Mouse (Mus musculus) stomach, embryonic 14.5 days (tissue): Measurements from ENCODE around the gene Slco3a1. TPM values are rescaled to one million over a fixed set of nuclear protein-coding genes. Genes with fewer than 3 reads are reported as not detected.

Source experiments
- ATAC-seq: fragments of 200-750 bp; cut with Nextera tagmentation; 2 replicates; pipeline ENCODE4 v1.8.0; 2017; ENCODE audit warnings: low read depth, moderate TSS enrichment; ENCODE audit not compliant: insufficient number of reproducible peaks, insufficient read depth, low FRiP score
- H3K27ac ChIP-seq: fragments of 300-500 bp; sonication (generic); 2 replicates; pipeline ENCODE4 v1.5.1; 2014; ENCODE audit warnings: mild to moderate bottlenecking, low read length, moderate library complexity, mixed read lengths
- H3K27me3 ChIP-seq: fragments of 300-500 bp; sonication (generic); 2 replicates; pipeline ENCODE4 v1.6.1; 2014; ENCODE audit warnings: low read length, control low read depth, mixed read lengths; ENCODE audit not compliant: control insufficient read depth, insufficient read depth
- H3K36me3 ChIP-seq: fragments of 300-500 bp; sonication (generic); 2 replicates; pipeline ENCODE4 v1.6.1; 2014; ENCODE audit warnings: mild to moderate bottlenecking, control low read depth, low read length, moderate library complexity, mixed read lengths; ENCODE audit not compliant: control insufficient read depth, insufficient read depth
- H3K4me1 ChIP-seq: fragments of 300-500 bp; sonication (generic); 2 replicates; pipeline ENCODE4 v1.6.1; 2014; ENCODE audit warnings: low read length, control low read depth, mixed read lengths; ENCODE audit not compliant: control insufficient read depth, insufficient read depth
- H3K4me2 ChIP-seq: fragments of 300-500 bp; sonication (generic); replicated peaks from 2 replicates; pipeline ENCODE4 v1.6.1; 2014; ENCODE audit warnings: low read depth, low read length, control low read depth
- H3K4me3 ChIP-seq: fragments of 300-500 bp; sonication (generic); 2 replicates; pipeline ENCODE4 v1.5.1; 2014; ENCODE audit warnings: low read depth, low read length, control low read depth
- H3K9ac ChIP-seq: fragments of 300-500 bp; sonication (generic); replicated peaks from 2 replicates; pipeline ENCODE4 v1.6.1; 2014; ENCODE audit warnings: low read depth, mild to moderate bottlenecking, control low read depth, low read length, moderate library complexity, mixed read lengths
- H3K9me3 ChIP-seq: fragments of 300-500 bp; sonication (generic); 2 replicates; pipeline ENCODE4 v1.6.1; 2016; ENCODE audit warnings: low read depth, low read length, control low read depth; ENCODE audit not compliant: control insufficient read depth
- WGBS: fragments of 180-500 bp; shearing (Covaris S2); extraction: QIAGEN DNeasy Blood & Tissue Kit; methylation state at CpG from one replicate; pipeline ENCODE4 v1.1.7; 2014; 5-methylcytosine and 5-hydroxymethylcytosine counted together
- polyA plus RNA-seq: library from polyadenylated mRNA; unstranded; fragments of >200 nt; fragmentation: Nextera tagmentation; extraction: Ambion mirVana; gene quantifications from 2 replicates; pipeline ENCODE4 v1.2.1, GENCODE M21; 2014

Gene Slco3a1
- polyA plus RNA-seq, 1 experiment from 2014 or later: 9.1 TPM

DNA sequence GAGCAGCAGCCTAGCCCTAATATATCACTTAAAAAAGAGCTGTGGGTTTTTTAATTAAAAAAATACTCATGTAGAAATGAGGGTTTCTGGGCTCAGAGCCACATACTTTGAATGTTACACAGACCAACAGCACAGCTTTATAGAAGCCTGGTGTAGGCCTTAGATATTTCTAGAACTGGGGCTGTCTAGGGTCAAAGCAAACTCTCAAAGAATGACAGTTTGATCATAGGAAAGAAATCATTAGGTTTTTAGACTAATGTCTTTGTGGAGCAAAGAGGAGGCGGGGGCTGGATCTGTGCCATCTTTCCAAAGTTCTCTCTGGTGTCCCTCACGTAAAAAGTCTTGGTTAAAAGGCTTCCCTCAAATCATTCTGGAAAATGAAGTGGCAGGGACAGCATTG, 121.6 kb downstream of the Slco3a1 start:
- Histone ChIP-seq H3K4me3 (no peak overlapping the region), H3K27ac (no peak overlapping the region), H3K9ac (no peak overlapping the region), H3K9me3 (no peaks in the 10 kb centered on the region), H3K27me3 (no peaks in the 10 kb centered on the region), H3K4me2 (no peak overlapping the region), H3K4me1 (0 out of 2 replicates have a peak, but pooled peaks cover 4% of the 10 kb centered on the region), H3K36me3 (no peaks in the 10 kb centered on the region)
- WGBS: 58% methylated on average over 2 of the region's 2 CpGs
- no peak for ATAC-seq

GRCm38 (mm10) chr7:74429252-74429651, 125.3 kb downstream of the Slco3a1 start:
- Histone ChIP-seq H3K9me3 (no peaks in the 10 kb centered on the region), H3K27ac (no peak overlapping the region), H3K9ac (no peak overlapping the region), H3K36me3 (no peaks in the 10 kb centered on the region), H3K27me3 (no peaks in the 10 kb centered on the region), H3K4me2 (no peak overlapping the region), H3K4me1 (0 out of 2 replicates have a peak, but pooled peaks cover 8% of the 10 kb centered on the region), H3K4me3 (no peak overlapping the region)
- ATAC-seq: no peak
- WGBS: 65% methylated on average over 3 of the region's 3 CpGs

DNA sequence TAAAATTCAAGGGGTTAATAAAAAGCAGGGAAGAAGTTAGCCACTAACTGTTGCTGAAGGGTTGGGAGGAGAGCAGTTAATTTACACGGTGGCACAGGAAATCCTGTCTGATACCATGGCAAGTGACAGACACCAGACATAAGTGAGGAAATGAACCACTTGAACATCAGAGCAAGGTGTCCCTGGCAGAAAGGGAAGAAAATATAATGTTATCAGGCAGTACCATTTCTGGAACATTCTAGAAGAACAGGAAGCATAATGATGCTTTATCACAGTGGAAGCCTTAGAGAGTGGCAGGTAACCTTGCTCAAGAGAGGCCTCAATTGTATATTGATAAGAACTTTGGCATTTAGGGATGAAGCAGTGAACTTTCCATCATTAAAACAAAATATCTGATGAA, 127.4 kb downstream of the Slco3a1 start:
- WGBS: 54% methylated on average over 1 of the region's 1 CpGs
- no peak overlapping the region for H3K9ac ChIP-seq
- H3K36me3 ChIP-seq: no peaks in the 10 kb centered on the region
- no peaks in the 10 kb centered on the region for H3K27me3 ChIP-seq
- peaks cover 12% of the 10 kb centered on the region; the same call in 1 of the 2 replicates for H3K4me1 ChIP-seq
- no peak overlapping the region for H3K27ac ChIP-seq
- H3K4me3 ChIP-seq: no peak overlapping the region
- no peaks in the 10 kb centered on the region for H3K9me3 ChIP-seq
- ATAC-seq: no peak
- H3K4me2 ChIP-seq: no peak overlapping the region

DNA sequence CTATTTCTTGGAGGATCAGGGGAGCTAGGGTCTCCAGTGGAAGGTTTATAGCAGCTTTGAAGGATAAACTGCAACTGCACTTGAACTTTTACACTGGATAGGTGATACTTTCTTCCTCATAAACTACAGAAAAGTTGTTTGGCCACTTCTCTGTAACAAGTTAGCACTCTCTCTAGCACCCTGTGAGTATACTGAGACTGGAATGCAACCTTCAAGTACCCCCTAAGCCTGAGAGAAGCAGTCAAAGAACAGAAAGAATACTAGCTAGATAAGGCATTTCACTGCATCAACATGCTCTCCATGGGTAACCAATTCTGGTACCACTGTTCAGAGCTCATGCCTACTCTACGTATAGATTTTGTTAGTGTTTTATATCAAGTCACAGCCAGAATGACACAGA, 128.6 kb downstream of the Slco3a1 start:
- no peak overlapping the region for H3K9ac ChIP-seq
- H3K4me2 ChIP-seq: no peak overlapping the region
- no peak overlapping the region for H3K4me3 ChIP-seq
- peaks cover 12% of the 10 kb centered on the region; the same call in 1 of the 2 replicates for H3K4me1 ChIP-seq
- ATAC-seq: no peak
- no peak overlapping the region for H3K27ac ChIP-seq
- no peaks in the 10 kb centered on the region for H3K36me3 ChIP-seq
- no peaks in the 10 kb centered on the region for H3K9me3 ChIP-seq
- H3K27me3 ChIP-seq: no peaks in the 10 kb centered on the region
- WGBS: 91% methylated on average over 1 of the region's 1 CpGs

DNA sequence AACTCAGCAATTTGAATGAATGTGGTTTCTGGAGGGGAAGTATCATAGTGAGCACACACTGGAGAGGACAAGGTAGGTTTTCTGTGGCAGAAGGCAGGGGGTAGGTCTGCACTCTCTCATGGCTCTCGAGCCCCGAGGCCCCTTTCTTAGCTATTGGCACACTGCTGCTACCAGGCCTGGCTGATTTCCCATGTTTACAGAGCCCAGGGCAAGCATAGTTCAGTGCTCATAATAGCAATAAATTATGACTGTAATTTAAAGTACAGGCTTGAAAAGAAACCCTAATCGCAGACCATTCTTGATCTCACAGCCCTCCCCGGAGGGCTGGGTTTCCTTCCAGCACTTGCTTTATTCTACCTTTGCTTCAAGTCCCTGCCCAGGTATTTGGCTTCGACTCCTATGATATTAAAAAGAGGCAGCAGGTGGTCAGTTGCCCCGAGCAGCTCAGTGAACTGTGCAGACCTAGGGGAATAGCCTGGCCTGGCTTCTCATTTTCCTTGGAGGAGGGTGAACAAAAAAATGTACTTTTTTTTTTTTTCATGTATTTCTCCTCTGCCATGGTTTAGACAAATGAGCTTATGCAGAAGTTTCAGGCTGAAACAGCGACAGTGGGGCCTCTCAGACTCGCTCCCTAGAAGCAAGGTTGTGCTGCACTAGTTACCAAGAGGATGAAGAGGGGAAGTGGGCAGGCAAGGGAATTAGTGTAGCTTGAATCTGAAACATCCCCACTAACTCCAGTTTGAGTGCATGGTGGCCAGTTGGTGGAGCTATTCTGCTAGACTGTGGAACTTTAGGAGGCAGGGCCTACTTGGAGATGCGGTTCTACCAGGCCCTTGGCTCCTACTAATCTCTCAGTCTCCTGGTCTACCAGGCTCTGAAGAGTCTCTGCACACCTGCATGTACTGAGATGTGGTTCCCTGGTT, 130.4 kb downstream of the Slco3a1 start:
- no peak overlapping the region for H3K9ac ChIP-seq
- no peak overlapping the region for H3K4me3 ChIP-seq
- no peaks in the 10 kb centered on the region for H3K27me3 ChIP-seq
- 33% methylated on average over 9 of the region's 9 CpGs for WGBS
- no peak overlapping the region for H3K4me2 ChIP-seq
- no peaks in the 10 kb centered on the region for H3K9me3 ChIP-seq
- H3K27ac ChIP-seq: peak overlapping the region; percentile 39; the same call in 1 of the 2 replicates
- peaks cover 12% of the 10 kb centered on the region; the same call in 1 of the 2 replicates for H3K4me1 ChIP-seq
- no peaks in the 10 kb centered on the region for H3K36me3 ChIP-seq
- ATAC-seq: peak; percentile 77; the same call in 1 of the 2 replicates

DNA sequence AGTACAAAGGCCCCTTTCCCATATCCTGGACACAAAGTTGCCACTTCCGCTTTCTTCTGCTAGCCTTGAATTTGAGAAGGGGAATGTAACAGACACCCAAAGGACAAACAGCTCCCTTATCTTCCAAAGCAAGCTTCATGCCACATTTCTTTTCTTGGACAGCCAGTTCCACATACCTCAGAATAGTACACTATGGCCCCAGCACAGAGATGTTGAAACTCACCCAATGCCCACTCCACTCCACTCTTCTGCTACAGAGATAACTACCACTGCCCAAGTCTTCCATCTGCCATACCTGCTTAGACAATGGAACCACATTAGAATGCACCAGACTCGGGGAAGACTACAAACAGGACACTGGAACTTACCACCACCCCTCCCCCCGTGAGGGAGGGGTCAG, 131.3 kb downstream of the Slco3a1 start:
- Histone ChIP-seq H3K9ac (no peak overlapping the region), H3K4me3 (no peak overlapping the region), H3K36me3 (no peaks in the 10 kb centered on the region), H3K27me3 (no peaks in the 10 kb centered on the region), H3K9me3 (no peaks in the 10 kb centered on the region), H3K27ac (0 out of 2 replicates have a peak overlapping the region, but pooled peaks have one; percentile 13), H3K4me1 (peaks cover 12% of the 10 kb centered on the region; the same call in 1 of the 2 replicates), H3K4me2 (no peak overlapping the region)
- no peak for ATAC-seq
- WGBS: 67% methylated on average over 3 of the region's 3 CpGs

DNA sequence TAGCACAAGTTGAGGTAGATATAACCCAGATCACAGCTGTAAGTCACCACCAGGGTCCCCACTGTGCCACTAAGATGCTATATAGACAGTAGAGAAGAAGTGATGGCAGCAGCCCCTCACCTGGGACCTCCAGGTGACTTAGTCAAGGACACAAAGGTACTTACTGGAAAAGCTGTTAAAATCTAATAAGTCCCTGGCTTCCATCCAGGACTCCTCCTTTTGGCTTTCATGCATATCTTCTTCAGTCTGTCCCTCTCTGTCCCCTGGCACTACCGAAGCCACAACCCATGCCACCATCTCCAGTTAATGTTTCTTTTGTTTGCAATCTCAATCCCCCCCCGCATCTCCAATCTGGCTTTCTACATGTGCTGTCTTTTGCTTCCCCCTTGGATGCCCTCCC, 131.8 kb downstream of the Slco3a1 start:
- H3K4me1 ChIP-seq: peaks cover 12% of the 10 kb centered on the region; the same call in 1 of the 2 replicates
- no peaks in the 10 kb centered on the region for H3K9me3 ChIP-seq
- H3K36me3 ChIP-seq: no peaks in the 10 kb centered on the region
- no peaks in the 10 kb centered on the region for H3K27me3 ChIP-seq
- H3K4me2 ChIP-seq: no peak overlapping the region
- no peak overlapping the region for H3K4me3 ChIP-seq
- no peak overlapping the region for H3K27ac ChIP-seq
- WGBS: 91% methylated on average over 2 of the region's 2 CpGs
- no peak overlapping the region for H3K9ac ChIP-seq
- ATAC-seq: no peak

GRCm38 (mm10) chr7:74422002-74422401, 132.6 kb downstream of the Slco3a1 start:
- no peaks in the 10 kb centered on the region for H3K27me3 ChIP-seq
- H3K27ac ChIP-seq: no peak overlapping the region
- H3K9ac ChIP-seq: no peak overlapping the region
- ATAC-seq: no peak
- no peaks in the 10 kb centered on the region for H3K36me3 ChIP-seq
- no peak overlapping the region for H3K4me3 ChIP-seq
- H3K4me1 ChIP-seq: peaks cover 12% of the 10 kb centered on the region; the same call in 1 of the 2 replicates
- WGBS: 76% methylated on average over 13 of the region's 13 CpGs
- no peaks in the 10 kb centered on the region for H3K9me3 ChIP-seq
- H3K4me2 ChIP-seq: no peak overlapping the region
